Mouse (Mus musculus) heart, postnatal 0 days (tissue): ENCODE data around the gene Itgb4. TPM values are rescaled to one million over a fixed set of nuclear protein-coding genes. Genes with fewer than 3 reads are reported as not detected.
"Not testable (repeated sequence)": the region's sequence is repeated elsewhere in the genome, so short reads cannot be mapped to it uniquely, and the experiment has no call there.

Experiments
- ATAC-seq: fragments of 200-750 bp; cut with Nextera tagmentation; 2 replicates; pipeline ENCODE4 v1.8.0; 2017; ENCODE audit warnings: low read depth, moderate number of reproducible peaks, moderate library complexity; ENCODE audit not compliant: insufficient read depth
- DNase-seq: peaks from one replicate; pipeline ENCODE4 v3.0.0-alpha.2; 2016; ENCODE audit warnings: low spot score
- H3K27ac ChIP-seq: fragments of 300-500 bp; sonication (generic); 2 replicates; pipeline ENCODE4 v1.5.1; 2014; ENCODE audit warnings: low read depth, mild to moderate bottlenecking
- H3K27me3 ChIP-seq: fragments of 300-500 bp; sonication (generic); 2 replicates; pipeline ENCODE4 v1.6.1; 2014; ENCODE audit warnings: low read length, mixed read lengths; ENCODE audit not compliant: control insufficient read depth, insufficient read depth
- H3K36me3 ChIP-seq: fragments of 300-500 bp; sonication (generic); replicated peaks from 2 replicates; pipeline ENCODE4 v1.6.1; 2014; ENCODE audit warnings: low read length, mixed read lengths; ENCODE audit not compliant: control insufficient read depth, insufficient read depth
- H3K4me1 ChIP-seq: fragments of 300-500 bp; sonication (generic); 2 replicates; pipeline ENCODE4 v1.6.1; 2014; ENCODE audit warnings: antibody characterized with exemption; ENCODE audit not compliant: control insufficient read depth, insufficient read depth
- H3K4me2 ChIP-seq: fragments of 300-500 bp; sonication (generic); 2 replicates; pipeline ENCODE4 v1.6.1; 2014; ENCODE audit warnings: low read depth, mild to moderate bottlenecking, low read length, moderate library complexity
- H3K4me3 ChIP-seq: fragments of 300-500 bp; sonication (generic); 2 replicates; pipeline ENCODE4 v1.5.1; 2014; ENCODE audit warnings: low read depth, low read length
- H3K9ac ChIP-seq: fragments of 300-500 bp; sonication (generic); replicated peaks from 2 replicates; pipeline ENCODE4 v1.6.1; 2014; ENCODE audit warnings: low read depth, low read length, mixed read lengths
- H3K9me3 ChIP-seq: fragments of 300-500 bp; sonication (generic); replicated peaks from 2 replicates; pipeline ENCODE4 v1.6.1; 2016; ENCODE audit warnings: low read length; ENCODE audit not compliant: control insufficient read depth
- CTCF ChIP-seq: IDR thresholded peaks from 2 replicates; pipeline ENCODE4 v1.5.1; 2016; ENCODE audit warnings: antibody characterized with exemption, control low read depth, low read depth
- EP300 ChIP-seq: IDR thresholded peaks from 2 replicates; pipeline ENCODE4 v1.6.1; 2016; ENCODE audit warnings: antibody characterized with exemption, low read depth
- WGBS: fragments of 180-500 bp; shearing (Covaris S2); extraction: QIAGEN DNeasy Blood & Tissue Kit; methylation state at CpG from one replicate; pipeline ENCODE4 v1.1.7; 2014; 5-methylcytosine and 5-hydroxymethylcytosine counted together
- polyA plus RNA-seq: library from polyadenylated mRNA; unstranded; fragments of >200 nt; fragmentation: Nextera tagmentation; extraction: Ambion mirVana; gene quantifications from 2 replicates; pipeline ENCODE4 v1.2.1, GENCODE M21; 2015
- total RNA-seq: library from RNA; depleted of rRNA; stranded (reverse); fragments of >200 nt; gene quantifications from 2 replicates; pipeline ENCODE4 v1.2.3, GENCODE M21; 2014; ENCODE audit warnings: low replicate concordance

The Itgb4 gene
- total and polyA plus RNA-seq, 2 experiments from 2014 or later = 1.1 to 1.5 TPM

DNA sequence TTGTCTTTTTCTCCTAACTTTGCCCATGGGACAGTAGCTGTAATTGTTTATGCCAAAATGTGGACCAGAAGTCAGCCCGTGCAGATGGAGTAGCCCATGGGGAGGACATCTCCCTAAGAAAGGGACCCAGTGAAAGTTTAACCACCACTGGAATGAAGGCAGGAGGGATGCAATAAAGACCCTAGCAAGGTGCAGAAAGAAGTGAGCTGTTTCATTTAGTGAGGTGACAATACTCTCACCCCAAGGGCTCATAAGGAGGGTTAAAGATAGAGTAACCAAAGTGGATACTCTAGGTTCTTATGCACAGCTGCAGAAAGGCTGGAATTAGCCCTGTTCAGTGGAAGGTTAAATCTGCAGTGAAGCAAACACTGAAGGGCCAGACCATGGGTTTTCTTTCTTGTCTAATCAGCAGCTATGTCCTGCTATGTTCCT is 44.9 kb downstream of the Itgb4 start:
- Histone ChIP-seq H3K4me1 (no peaks in the 10 kb centered on the region; the same call in 1 of the 2 replicates), H3K36me3 (peaks cover 22% of the 10 kb centered on the region), H3K27ac (no peak overlapping the region), H3K4me3 (no peak overlapping the region), H3K9ac (no peak overlapping the region), H3K9me3 (no peaks in the 10 kb centered on the region), H3K4me2 (no peak overlapping the region), H3K27me3 (no peaks in the 10 kb centered on the region)
- TF ChIP-seq EP300 (no peak), CTCF (no peak)
- WGBS = 61% methylated on average over 1 of the region's 1 CpGs
- ATAC-seq (no peak), DNase-seq (peak; percentile 32)

GRCm38 (mm10) chr11:116019976-116020411 is 45.5 kb downstream of the Itgb4 start:
- WGBS = 85% methylated on average over 2 of the region's 2 CpGs
- H3K9ac ChIP-seq = no peak overlapping the region
- DNase-seq (no peak), ATAC-seq (no peak)
- 0 out of 2 replicates have a peak overlapping the region, but pooled peaks have one; percentile 14 for H3K27ac ChIP-seq
- H3K4me2 ChIP-seq = no peak overlapping the region
- no peak for TF ChIP-seq EP300
- no peak for TF ChIP-seq CTCF
- H3K4me3 ChIP-seq = no peak overlapping the region
- H3K27me3 ChIP-seq = no peaks in the 10 kb centered on the region
- no peaks in the 10 kb centered on the region for H3K9me3 ChIP-seq
- H3K4me1 ChIP-seq = no peaks in the 10 kb centered on the region; the same call in 1 of the 2 replicates
- H3K36me3 ChIP-seq = peaks cover 22% of the 10 kb centered on the region

GRCm38 (mm10) chr11:116020519-116020922 is 46.0 kb downstream of the Itgb4 start:
- no peak for ATAC-seq
- WGBS = 31% methylated on average over 1 of the region's 1 CpGs
- no peak overlapping the region for H3K9ac ChIP-seq
- H3K27ac ChIP-seq = no peak overlapping the region
- peaks cover 22% of the 10 kb centered on the region for H3K36me3 ChIP-seq
- no peaks in the 10 kb centered on the region for H3K9me3 ChIP-seq
- no peaks in the 10 kb centered on the region for H3K27me3 ChIP-seq
- H3K4me2 ChIP-seq = no peak overlapping the region
- DNase-seq = no peak
- H3K4me3 ChIP-seq = no peak overlapping the region
- H3K4me1 ChIP-seq = no peaks in the 10 kb centered on the region; the same call in 1 of the 2 replicates
- peak; percentile 32 for TF ChIP-seq CTCF
- TF ChIP-seq EP300 = no peak

- WGBS = 75% methylated on average over 6 of the region's 6 CpGs
- peak overlapping the region; percentile 51 for H3K4me2 ChIP-seq
- no peak for DNase-seq
- H3K36me3 ChIP-seq = peaks cover 22% of the 10 kb centered on the region
- H3K27ac ChIP-seq = no peak overlapping the region
- no peaks in the 10 kb centered on the region; the same call in 1 of the 2 replicates for H3K4me1 ChIP-seq
- no peak overlapping the region for H3K9ac ChIP-seq
- H3K9me3 ChIP-seq = no peaks in the 10 kb centered on the region
- H3K4me3 ChIP-seq = peak overlapping the region; percentile 35
- no peaks in the 10 kb centered on the region for H3K27me3 ChIP-seq
- ATAC-seq = no peak
- TF ChIP-seq CTCF (no peak), EP300 (no peak; the same call in 1 of the 2 replicates)
These were observed 47.1 kb downstream of the Itgb4 start for GRCm38 (mm10) chr11:116021328-116022220.

- Histone ChIP-seq H3K36me3 (peaks cover 22% of the 10 kb centered on the region), H3K4me1 (no peaks in the 10 kb centered on the region; the same call in 1 of the 2 replicates), H3K27me3 (no peaks in the 10 kb centered on the region), H3K4me2 (peak overlapping the region; percentile 51), H3K9me3 (no peaks in the 10 kb centered on the region), H3K4me3 (peak overlapping the region; percentile 35), H3K9ac (no peak overlapping the region), H3K27ac (no peak overlapping the region)
- 57% methylated on average over 4 of the region's 4 CpGs for WGBS
- TF ChIP-seq CTCF = no peak
- TF ChIP-seq EP300 = no peak; the same call in 1 of the 2 replicates
- no peak for DNase-seq
- no peak for ATAC-seq
These were observed 47.8 kb downstream of the Itgb4 start for GRCm38 (mm10) chr11:116022256-116022780.

DNA sequence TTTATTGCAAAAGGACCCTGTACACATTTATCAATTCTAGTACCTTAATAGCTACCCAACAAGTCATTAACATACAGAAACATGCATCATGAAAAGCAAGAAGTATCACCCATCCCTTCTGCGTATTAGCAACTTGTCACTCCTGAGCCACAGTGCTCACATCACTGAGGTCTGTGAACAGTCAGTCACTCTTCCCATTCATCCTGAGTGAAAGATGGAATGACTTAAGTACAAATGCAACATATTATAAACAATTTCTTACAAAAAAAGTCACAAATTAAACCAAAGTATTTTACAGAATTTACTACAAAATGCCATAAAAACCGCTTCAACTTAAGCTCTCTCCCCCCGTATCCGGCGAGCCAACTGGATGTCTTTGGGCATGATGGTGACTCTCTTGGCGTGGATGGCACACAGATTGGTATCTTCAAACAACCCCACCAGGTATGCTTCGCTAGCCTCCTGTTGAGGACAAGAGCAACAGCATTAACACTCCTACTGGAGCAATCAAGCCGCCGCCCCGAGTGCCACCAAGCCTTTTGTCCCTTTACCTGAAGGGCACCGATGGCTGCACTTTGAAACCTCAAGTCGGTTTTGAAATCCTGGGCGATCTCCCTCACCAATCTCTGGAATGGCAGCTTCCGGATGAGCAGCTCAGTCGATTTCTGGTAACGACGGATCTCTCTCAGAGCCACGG is 48.7 kb downstream of the Itgb4 start:
- ATAC-seq, H3K4me1 ChIP-seq, H3K9me3 ChIP-seq, DNase-seq, H3K27me3 ChIP-seq: not testable (repeated sequence)
- Histone ChIP-seq H3K36me3 (peaks cover 22% of the 10 kb centered on the region), H3K9ac (peak overlapping the region; percentile 94), H3K4me3 (peak overlapping the region; percentile 77), H3K4me2 (peak overlapping the region; percentile 57), H3K27ac (peak overlapping the region; percentile 93)
- 3% methylated on average over 18 of the region's 18 CpGs for WGBS
